Mouse (Mus musculus): ENCODE measurements around the gene Etfa. TPM values are rescaled to one million over a fixed set of nuclear protein-coding genes. Genes with fewer than 3 reads are reported as not detected.

Gene Etfa
- polyA plus RNA-seq, 1 experiment = not detected

- whole genome bisulfite sequencing = 23% methylated on average over 4 of the region's 4 CpGs
- Histone ChIP-seq H3K4me1 (ENCODE audit: control insufficient read depth, insufficient read depth, low read length) (peaks cover 5% of the 10 kb centered on the region), H3K27ac (ENCODE audit: insufficient read depth, low read depth, low read length) (no peak within 1 kb of the TSS), H3K4me3 (ENCODE audit: insufficient read depth, low read depth, low read length) (no peak within 1 kb of the TSS)
- no peak for TF ChIP-seq POLR2A (IDR thresholded peaks at IDR 0.05; ENCODE audit: insufficient read depth, low read depth, low read length)
- no peak for TF ChIP-seq CTCF (IDR thresholded peaks at IDR 0.05; ENCODE audit: insufficient read depth, low read depth, low read length)
Measured at GRCm38 (mm10) chr9:55538377-55538776, 26.3 kb upstream of the Etfa start, which contains the start of gene Isl2. Gene Isl2, plus strand, starts transcription at chr9:55538672.

- 14% methylated on average over 3 of the region's 3 CpGs for WGBS
- Histone ChIP-seq H3K4me3 (ENCODE audit: insufficient read depth, low read depth, low read length) (no peak overlapping the region), H3K4me1 (ENCODE audit: control insufficient read depth, insufficient read depth, low read length) (peaks cover 3% of the 10 kb centered on the region), H3K27ac (ENCODE audit: insufficient read depth, low read depth, low read length) (no peak overlapping the region)
- TF ChIP-seq CTCF (IDR thresholded peaks at IDR 0.05; ENCODE audit: insufficient read depth, low read depth, low read length) = 0 out of 2 replicates have a peak, but pooled peaks have one; percentile 23
- TF ChIP-seq POLR2A (IDR thresholded peaks at IDR 0.05; ENCODE audit: insufficient read depth, low read depth, low read length) = no peak
Measured at GRCm38 (mm10) chr9:55535907-55536306, 23.9 kb upstream of the Etfa start.

- Histone ChIP-seq H3K4me1 (ENCODE audit: control insufficient read depth, insufficient read depth, low read length) (no peaks in the 10 kb centered on the region), H3K4me3 (ENCODE audit: insufficient read depth, low read depth, low read length) (no peak overlapping the region), H3K27ac (ENCODE audit: insufficient read depth, low read depth, low read length) (no peak overlapping the region)
- WGBS = 57% methylated on average over 4 of the region's 4 CpGs
- no peak for TF ChIP-seq CTCF (IDR thresholded peaks at IDR 0.05; ENCODE audit: insufficient read depth, low read depth, low read length)
- TF ChIP-seq POLR2A (IDR thresholded peaks at IDR 0.05; ENCODE audit: insufficient read depth, low read depth, low read length) = no peak
Measured at GRCm38 (mm10) chr9:55525716-55526115, 13.7 kb upstream of the Etfa start.

GRCm38 (mm10) chr9:55511521-55511993 is 486 bp downstream of the Etfa start:
- no peak for TF ChIP-seq POLR2A (IDR thresholded peaks at IDR 0.05; ENCODE audit: insufficient read depth, low read depth, low read length)
- no peak for TF ChIP-seq CTCF (IDR thresholded peaks at IDR 0.05; ENCODE audit: insufficient read depth, low read depth, low read length)
- peaks cover 9% of the 10 kb centered on the region for H3K4me1 ChIP-seq (ENCODE audit: control insufficient read depth, insufficient read depth, low read length)
- H3K27ac ChIP-seq (ENCODE audit: insufficient read depth, low read depth, low read length) = peak overlapping the region; percentile 39; the same call in 1 of the 2 replicates
- under 1% methylated on average over 32 of the region's 32 CpGs for WGBS
- peak overlapping the region; percentile 91 for H3K4me3 ChIP-seq (ENCODE audit: insufficient read depth, low read depth, low read length)

- no peak overlapping the region for H3K27ac ChIP-seq (ENCODE audit: insufficient read depth, low read depth, low read length)
- 79% methylated on average over 10 of the region's 10 CpGs for WGBS
- H3K4me3 ChIP-seq (ENCODE audit: insufficient read depth, low read depth, low read length) = no peak overlapping the region
- TF ChIP-seq POLR2A (IDR thresholded peaks at IDR 0.05; ENCODE audit: insufficient read depth, low read depth, low read length) (no peak), CTCF (IDR thresholded peaks at IDR 0.05; ENCODE audit: insufficient read depth, low read depth, low read length) (no peak)
- peaks cover 9% of the 10 kb centered on the region for H3K4me1 ChIP-seq (ENCODE audit: control insufficient read depth, insufficient read depth, low read length)
Measured at GRCm38 (mm10) chr9:55510651-55511235, 1.3 kb downstream of the Etfa start.

- Histone ChIP-seq H3K4me1 (ENCODE audit: control insufficient read depth, insufficient read depth, low read length) (peaks cover 9% of the 10 kb centered on the region), H3K27ac (ENCODE audit: insufficient read depth, low read depth, low read length) (no peak overlapping the region), H3K4me3 (ENCODE audit: insufficient read depth, low read depth, low read length) (no peak overlapping the region)
- 92% methylated on average over 1 of the region's 1 CpGs for WGBS
- TF ChIP-seq POLR2A (IDR thresholded peaks at IDR 0.05; ENCODE audit: insufficient read depth, low read depth, low read length) (no peak), CTCF (IDR thresholded peaks at IDR 0.05; ENCODE audit: insufficient read depth, low read depth, low read length) (no peak)
Measured at GRCm38 (mm10) chr9:55509731-55510130, 2.3 kb downstream of the Etfa start.

- Histone ChIP-seq H3K4me1 (ENCODE audit: control insufficient read depth, insufficient read depth, low read length) (peaks cover 5% of the 10 kb centered on the region), H3K27ac (ENCODE audit: insufficient read depth, low read depth, low read length) (no peak overlapping the region), H3K4me3 (ENCODE audit: insufficient read depth, low read depth, low read length) (no peak overlapping the region)
- 64% methylated on average over 4 of the region's 4 CpGs for WGBS
- TF ChIP-seq POLR2A (IDR thresholded peaks at IDR 0.05; ENCODE audit: insufficient read depth, low read depth, low read length) (no peak), CTCF (IDR thresholded peaks at IDR 0.05; ENCODE audit: insufficient read depth, low read depth, low read length) (no peak)
Measured at GRCm38 (mm10) chr9:55508701-55509100, 3.3 kb downstream of the Etfa start.

GRCm38 (mm10) chr9:55507922-55508321 is 4.1 kb downstream of the Etfa start:
- TF ChIP-seq POLR2A (IDR thresholded peaks at IDR 0.05; ENCODE audit: insufficient read depth, low read depth, low read length) (no peak), CTCF (IDR thresholded peaks at IDR 0.05; ENCODE audit: insufficient read depth, low read depth, low read length) (no peak)
- Histone ChIP-seq H3K27ac (ENCODE audit: insufficient read depth, low read depth, low read length) (no peak overlapping the region), H3K4me1 (ENCODE audit: control insufficient read depth, insufficient read depth, low read length) (peaks cover 3% of the 10 kb centered on the region; the same call in 1 of the 2 replicates), H3K4me3 (ENCODE audit: insufficient read depth, low read depth, low read length) (no peak overlapping the region)
- 73% methylated on average over 3 of the region's 3 CpGs for WGBS

- Histone ChIP-seq H3K4me3 (ENCODE audit: insufficient read depth, low read depth, low read length) (no peak overlapping the region), H3K4me1 (ENCODE audit: control insufficient read depth, insufficient read depth, low read length) (no peaks in the 10 kb centered on the region), H3K27ac (ENCODE audit: insufficient read depth, low read depth, low read length) (no peak overlapping the region)
- TF ChIP-seq POLR2A (IDR thresholded peaks at IDR 0.05; ENCODE audit: insufficient read depth, low read depth, low read length) = no peak
- TF ChIP-seq CTCF (IDR thresholded peaks at IDR 0.05; ENCODE audit: insufficient read depth, low read depth, low read length) = no peak
- 27% methylated on average over 2 of the region's 2 CpGs for WGBS
Measured at GRCm38 (mm10) chr9:55482116-55482515, 29.9 kb downstream of the Etfa start.

All from olfactory bulb, adult 2 months (tissue).